Mouse (Mus musculus): ENCODE measurements at regions not wholly inside any gene's neighbourhood (a gene's known extent, or its start where the extent isn't known, plus 50 kb on each side); places are given as distances from the start of the nearest gene placed in this dataset.

GRCm38 (mm10) chr9:52368080-52368479 lies 199.7 kb upstream of the Zc3h12c start:
- TF ChIP-seq NELFE (IDR thresholded peaks at IDR 0.05; ENCODE audit: low read depth, low read length) (no peak), SMC3 (IDR thresholded peaks at IDR 0.05; ENCODE audit: low read depth, low read length) (no peak), GATA1 (IDR thresholded peaks at IDR 0.05; ENCODE audit: low read depth, low read length) (no peak), POLR2A (IDR thresholded peaks at IDR 0.05; ENCODE audit: control insufficient read depth in 1 of 2, insufficient read depth in 1 of 2, low read depth in 1 of 2, low read length in 2 of 2, poor library complexity in 1 of 2) (no peak), USF1 (IDR thresholded peaks at IDR 0.05; ENCODE audit: low read depth, low read length) (no peak), CTCF (IDR thresholded peaks at IDR 0.05 in 2 of 3, conservative IDR thresholded peaks at IDR 0.05 in 1 of 3; ENCODE audit: control insufficient read depth in 1 of 3, insufficient read depth in 1 of 3, low read depth in 2 of 3, low read length in 3 of 3, poor library complexity in 1 of 3, severe bottlenecking in 1 of 3) (no peak), MXI1 (IDR thresholded peaks at IDR 0.05; ENCODE audit: low read depth, low read length) (no peak), TAL1 (IDR thresholded peaks at IDR 0.05; ENCODE audit: low read length) (no peak), CHD2 (IDR thresholded peaks at IDR 0.05; ENCODE audit: low read length) (no peak), MAX (IDR thresholded peaks at IDR 0.05; ENCODE audit: low read length) (no peak), KAT2A (conservative IDR thresholded peaks at IDR 0.05; ENCODE audit: low read depth, low read length) (no peak)
